In genomic region chr11:46314534-46314933, GRCm38 (mm10) we compare ENCODE assay signal across 16 mouse cellular contexts. TPM values are rescaled to one million over a fixed set of nuclear protein-coding genes. Genes with fewer than 3 reads are reported as not detected.
DNase-seq lines count a peak whose midpoint lies in the region; ATAC-seq lines count a peak whose summit lies in the region.
"Had no signal": no experiment of that assay in that cellular context is flagged by ENCODE, and none has a peak within 500 bp of the region (broad histone marks: within the 10 kb centered on the region; RNA-seq: fewer than 3 reads in every experiment).

No protein-coding gene starts in this region.

- peaks cover 40% of the 10 kb centered on the region for H3K27me3 ChIP-seq in liver, embryonic 15.5 days
- peaks cover 23% of the 10 kb centered on the region for H3K27me3 ChIP-seq in liver, embryonic 12.5 days (replicated peaks)

- H3K9ac ChIP-seq in liver, embryonic 15.5 days, result no peak overlapping the region
- H3K9ac ChIP-seq in liver, embryonic 12.5 days, result no peak overlapping the region
- H3K9ac ChIP-seq: heart, embryonic 13.5 days; hindbrain, embryonic 14.5 days had no signal

- 20% methylated on average over 7 of the region's 7 CpGs for WGBS in liver, embryonic 15.5 days (ENCODE audit: insufficient replicate concordance)
- 32% methylated on average over 7 of the region's 7 CpGs for WGBS in liver, embryonic 12.5 days (ENCODE audit: insufficient replicate concordance)

- ATAC-seq in liver, embryonic 15.5 days (ENCODE audit: insufficient read depth), result no peak
- ATAC-seq in liver, embryonic 12.5 days, result no peak
- peak; percentile 69 to 82 for ATAC-seq in hematopoietic stem cell, adult 5-6 weeks (replicated peaks in 1 of 2; ENCODE audit: insufficient read depth in 1 of 2, low FRiP score in 2 of 2, low TSS enrichment in 1 of 2, low read depth in 1 of 2, poor library complexity in 2 of 2, severe bottlenecking in 2 of 2)
- ATAC-seq in megakaryocyte, adult 5-6 weeks (ENCODE audit: poor library complexity, severe bottlenecking), result peak; percentile 71

- no peaks in the 10 kb centered on the region for H3K36me3 ChIP-seq in liver, embryonic 15.5 days (replicated peaks)
- H3K36me3 ChIP-seq in liver, embryonic 12.5 days, result no peaks in the 10 kb centered on the region
- H3K36me3 ChIP-seq: forebrain, embryonic 10.5 days; heart, embryonic 13.5 days had no signal

- peaks cover 25% of the 10 kb centered on the region for H3K4me1 ChIP-seq in liver, embryonic 15.5 days (replicated peaks)
- peaks cover 22% of the 10 kb centered on the region for H3K4me1 ChIP-seq in liver, embryonic 12.5 days

- H3K4me3 ChIP-seq in liver, embryonic 15.5 days (replicated peaks), result no peak overlapping the region
- no peak overlapping the region for H3K4me3 ChIP-seq in liver, embryonic 12.5 days
- H3K4me3 ChIP-seq: forebrain, embryonic 10.5 days; heart, embryonic 13.5 days had no signal

- no peak overlapping the region for H3K4me2 ChIP-seq in liver, embryonic 15.5 days
- no peak overlapping the region for H3K4me2 ChIP-seq in liver, embryonic 12.5 days
- H3K4me2 ChIP-seq: heart, embryonic 13.5 days; hindbrain, embryonic 14.5 days; midbrain, embryonic 11.5 days had no signal

- peak; percentile 41 for DNase-seq in cerebellum, adult 9-10 months
- DNase-seq in cerebellum, adult 9-11 months, result no peak
- DNase-seq in layer of hippocampus, postnatal 10 days (ENCODE audit: low spot score in 2 of 2), result no peak
- no peak for DNase-seq in ovary, adult 18-20 months (ENCODE audit: low spot score)
- DNase-seq: adrenal gland, postnatal 25 days; cerebellum, adult 11 months; gastrocnemius, postnatal 10 days; kidney, adult 2 months had no signal

- 0 out of 2 replicates have a peak overlapping the region, but pooled peaks have one; percentile 2 for H3K27ac ChIP-seq in liver, embryonic 15.5 days (replicated peaks)
- no peak overlapping the region for H3K27ac ChIP-seq in liver, embryonic 12.5 days
- H3K27ac ChIP-seq: forebrain, embryonic 10.5 days; heart, embryonic 13.5 days; hindbrain, embryonic 14.5 days had no signal

- no peaks in the 10 kb centered on the region for H3K9me3 ChIP-seq in liver, embryonic 15.5 days (replicated peaks)
- no peaks in the 10 kb centered on the region for H3K9me3 ChIP-seq in liver, embryonic 12.5 days (replicated peaks)
- H3K9me3 ChIP-seq: forebrain, embryonic 10.5 days; heart, embryonic 13.5 days had no signal

RNA-seq across cellular contexts. Expression of gene Cyfip2, which starts 1.9 kb away (rescaled TPM):
- 4.0 and 4.9 TPM in 2 replicates for polyA plus RNA-seq in liver, embryonic 15.5 days (2015; fragmentation: Nextera tagmentation; extraction: Ambion mirVana)
- polyA plus RNA-seq in liver, embryonic 12.5 days (2016; fragmentation: Nextera tagmentation; extraction: Ambion mirVana), result 4.9 TPM in 2 replicates
- total RNA-seq in hematopoietic stem cell, adult 5-6 weeks (2017), result 79.8 and 93.2 TPM in 2 replicates
- total RNA-seq in megakaryocyte, adult 5-6 weeks (2015), result 56.5 and 69.7 TPM in 2 replicates
- total RNA-seq in megakaryocyte, adult 5-6 weeks (2017), result 28.2 and 50.1 TPM in 2 replicates
- 100 to 1,000 TPM; 263 to 287 TPM for total RNA-seq in layer of hippocampus, postnatal 10 days (2021)

Comparison
In these comparisons a context has a peak if more than half of its experiments do, and no peak if none do; other contexts are left out.
1. ATAC-seq: peak in hematopoietic stem cell, adult 5-6 weeks (2 of 2) and megakaryocyte, adult 5-6 weeks (single experiment); none in liver, embryonic 15.5 days (single experiment) and liver, embryonic 12.5 days (single experiment).